Mouse (Mus musculus) stomach, postnatal 0 days (tissue): ENCODE measurements around the gene Ints13.

Source experiments
- CTCF ChIP-seq: IDR thresholded peaks from 2 replicates; pipeline ENCODE4 v1.5.1; 2016; ENCODE audit warnings: antibody characterized with exemption, low read depth, mild to moderate bottlenecking, moderate library complexity
- EP300 ChIP-seq: optimal IDR thresholded peaks from 2 replicates; pipeline ENCODE3; 2016; ENCODE audit warnings: antibody characterized with exemption

DNA sequence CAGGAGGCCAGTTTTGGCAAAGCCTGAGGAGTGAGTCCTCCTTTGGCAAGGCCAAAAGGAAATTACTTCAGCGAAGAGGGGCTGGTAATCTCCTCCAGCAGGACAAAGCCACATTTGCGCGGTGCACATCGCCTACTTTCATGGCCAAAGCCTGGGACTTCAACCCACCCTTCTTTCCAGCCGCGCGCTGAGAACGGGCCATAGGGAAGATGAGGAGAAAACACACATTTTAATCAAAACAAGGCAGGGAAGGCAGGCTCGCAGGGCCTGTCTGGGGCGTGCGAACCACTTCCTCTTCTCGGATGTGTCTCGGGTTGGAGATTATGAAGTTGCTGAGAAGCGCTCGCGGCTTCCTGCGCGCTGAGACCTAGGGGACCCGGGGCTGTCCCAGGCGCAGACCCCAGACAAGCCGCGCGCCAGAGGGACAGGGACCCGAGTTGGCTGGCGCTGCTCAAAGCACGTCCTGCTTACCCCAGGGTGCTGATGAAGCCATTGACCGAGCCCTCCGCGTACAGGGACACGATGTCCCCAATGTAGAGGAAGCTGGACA lies 76.2 kb downstream of the Ints13 start:
- TF ChIP-seq CTCF: no peak
- no peak for TF ChIP-seq EP300
